Mouse (Mus musculus): Measurements from ENCODE around the gene Cyp27b1. TPM values are rescaled to one million over a fixed set of nuclear protein-coding genes. Genes with fewer than 3 reads are reported as not detected.

Gene Cyp27b1
- polyA plus RNA-seq, 1 experiment = not detected

GRCm38 (mm10) chr10:127048608-127049394 is 751 bp downstream of the Cyp27b1 start:
- TF ChIP-seq POLR2A (IDR thresholded peaks at IDR 0.05; ENCODE audit: borderline replicate concordance, low read depth, low read length) (no peak), CTCF (IDR thresholded peaks at IDR 0.05; ENCODE audit: low read depth, low read length) (no peak)
- peak overlapping the region; percentile 23 for H3K4me3 ChIP-seq (ENCODE audit: insufficient read depth, low read length)
- H3K4me1 ChIP-seq (ENCODE audit: control insufficient read depth, insufficient read depth, low read length) = peaks cover 7% of the 10 kb centered on the region
- H3K27ac ChIP-seq (ENCODE audit: insufficient read depth, low read depth, low read length) = no peak overlapping the region

GRCm38 (mm10) chr10:127049395-127050118 is 1.5 kb downstream of the Cyp27b1 start:
- TF ChIP-seq CTCF (IDR thresholded peaks at IDR 0.05; ENCODE audit: low read depth, low read length) (0 out of 2 replicates have a peak, but pooled peaks have one; percentile 20), POLR2A (IDR thresholded peaks at IDR 0.05; ENCODE audit: borderline replicate concordance, low read depth, low read length) (no peak)
- Histone ChIP-seq H3K27ac (ENCODE audit: insufficient read depth, low read depth, low read length) (no peak overlapping the region), H3K4me1 (ENCODE audit: control insufficient read depth, insufficient read depth, low read length) (peaks cover 7% of the 10 kb centered on the region), H3K4me3 (ENCODE audit: insufficient read depth, low read length) (peak overlapping the region; percentile 23)

- no peak overlapping the region for H3K4me3 ChIP-seq (ENCODE audit: insufficient read depth, low read length)
- TF ChIP-seq CTCF (IDR thresholded peaks at IDR 0.05; ENCODE audit: low read depth, low read length) (no peak), POLR2A (IDR thresholded peaks at IDR 0.05; ENCODE audit: borderline replicate concordance, low read depth, low read length) (no peak)
- no peak overlapping the region for H3K27ac ChIP-seq (ENCODE audit: insufficient read depth, low read depth, low read length)
- H3K4me1 ChIP-seq (ENCODE audit: control insufficient read depth, insufficient read depth, low read length) = peaks cover 7% of the 10 kb centered on the region
Observed at GRCm38 (mm10) chr10:127050119-127050474, 2.0 kb downstream of the Cyp27b1 start.

- Histone ChIP-seq H3K27ac (ENCODE audit: insufficient read depth, low read depth, low read length) (no peak overlapping the region), H3K4me1 (ENCODE audit: control insufficient read depth, insufficient read depth, low read length) (peaks cover 4% of the 10 kb centered on the region), H3K4me3 (ENCODE audit: insufficient read depth, low read length) (no peak overlapping the region)
- no peak for TF ChIP-seq CTCF (IDR thresholded peaks at IDR 0.05; ENCODE audit: low read depth, low read length)
- no peak for TF ChIP-seq POLR2A (IDR thresholded peaks at IDR 0.05; ENCODE audit: borderline replicate concordance, low read depth, low read length)
Observed at GRCm38 (mm10) chr10:127054646-127055045, 6.6 kb downstream of the Cyp27b1 start.

- TF ChIP-seq POLR2A (IDR thresholded peaks at IDR 0.05; ENCODE audit: borderline replicate concordance, low read depth, low read length) (no peak), CTCF (IDR thresholded peaks at IDR 0.05; ENCODE audit: low read depth, low read length) (no peak)
Observed at GRCm38 (mm10) chr10:127055406-127055805, 7.4 kb downstream of the Cyp27b1 start.

GRCm38 (mm10) chr10:127056490-127056889 is 8.4 kb downstream of the Cyp27b1 start:
- H3K27ac ChIP-seq (ENCODE audit: insufficient read depth, low read depth, low read length) = no peak overlapping the region
- H3K4me1 ChIP-seq (ENCODE audit: control insufficient read depth, insufficient read depth, low read length) = peaks cover 2% of the 10 kb centered on the region
- TF ChIP-seq CTCF (IDR thresholded peaks at IDR 0.05; ENCODE audit: low read depth, low read length) (no peak), POLR2A (IDR thresholded peaks at IDR 0.05; ENCODE audit: borderline replicate concordance, low read depth, low read length) (no peak)
- no peak overlapping the region for H3K4me3 ChIP-seq (ENCODE audit: insufficient read depth, low read length)

More at GRCm38 (mm10) chr10:127055406-127055805, 7.4 kb downstream of the Cyp27b1 start:
- H3K4me1 ChIP-seq (ENCODE audit: control insufficient read depth, insufficient read depth, low read length) = no peaks in the 10 kb centered on the region
- no peak overlapping the region for H3K27ac ChIP-seq (ENCODE audit: insufficient read depth, low read depth, low read length)
- H3K4me3 ChIP-seq (ENCODE audit: insufficient read depth, low read length) = no peak overlapping the region

- Histone ChIP-seq H3K4me3 (ENCODE audit: insufficient read depth, low read length) (peak overlapping the region; percentile 32; the same call in 1 of the 2 replicates), H3K4me1 (ENCODE audit: control insufficient read depth, insufficient read depth, low read length) (peaks cover 10% of the 10 kb centered on the region), H3K27ac (ENCODE audit: insufficient read depth, low read depth, low read length) (no peak overlapping the region)
- peak; percentile 85 for TF ChIP-seq CTCF (IDR thresholded peaks at IDR 0.05; ENCODE audit: low read depth, low read length)
- no peak for TF ChIP-seq POLR2A (IDR thresholded peaks at IDR 0.05; ENCODE audit: borderline replicate concordance, low read depth, low read length)
Observed at GRCm38 (mm10) chr10:127058161-127058560, 10.1 kb downstream of the Cyp27b1 start.

- Histone ChIP-seq H3K4me1 (ENCODE audit: control insufficient read depth, insufficient read depth, low read length) (peaks cover 10% of the 10 kb centered on the region), H3K27ac (ENCODE audit: insufficient read depth, low read depth, low read length) (no peak overlapping the region), H3K4me3 (ENCODE audit: insufficient read depth, low read length) (peak overlapping the region; percentile 32)
- TF ChIP-seq CTCF (IDR thresholded peaks at IDR 0.05; ENCODE audit: low read depth, low read length) (no peak), POLR2A (IDR thresholded peaks at IDR 0.05; ENCODE audit: borderline replicate concordance, low read depth, low read length) (no peak)
Observed at GRCm38 (mm10) chr10:127058708-127059107, 10.7 kb downstream of the Cyp27b1 start.

- TF ChIP-seq POLR2A (IDR thresholded peaks at IDR 0.05; ENCODE audit: borderline replicate concordance, low read depth, low read length) = no peak
- TF ChIP-seq CTCF (IDR thresholded peaks at IDR 0.05; ENCODE audit: low read depth, low read length) = no peak
- peak overlapping the region; percentile 49 for H3K4me3 ChIP-seq (ENCODE audit: insufficient read depth, low read length)
Observed at GRCm38 (mm10) chr10:127059174-127059967, 11.3 kb downstream of the Cyp27b1 start.

More at GRCm38 (mm10) chr10:127059174-127059967, 11.3 kb downstream of the Cyp27b1 start:
- H3K4me1 ChIP-seq (ENCODE audit: control insufficient read depth, insufficient read depth, low read length) = peaks cover 10% of the 10 kb centered on the region
- no peak overlapping the region for H3K27ac ChIP-seq (ENCODE audit: insufficient read depth, low read depth, low read length)
